Mouse (Mus musculus) fibroblast of lung, adult 2 months (primary cell): ENCODE data around the gene Atcay.
A peak's percentile ranks its signal among the peaks of the same experiment; 100 is the strongest.
"Not testable (repeated sequence)": the region's sequence is repeated elsewhere in the genome, so short reads cannot be mapped to it uniquely, and the experiment has no call there.

ENCODE experiments used
- DNase-seq: peaks from one replicate; pipeline ENCODE4 v3.0.0-alpha.2; 2011; ENCODE audit warnings: low read depth

Atcay gene

GRCm38 (mm10) chr10:81200141-81200540, 30.5 kb downstream of the Atcay start:
- DNase-seq = no peak

GRCm38 (mm10) chr10:81198990-81199389, 31.6 kb downstream of the Atcay start:
- no peak for DNase-seq

- no peak for DNase-seq
Measured at GRCm38 (mm10) chr10:81198230-81198629, 32.4 kb downstream of the Atcay start.

- no peak for DNase-seq
Measured at GRCm38 (mm10) chr10:81197305-81197704, 33.3 kb downstream of the Atcay start.

- no peak for DNase-seq
Measured at GRCm38 (mm10) chr10:81196470-81197065, 34.1 kb downstream of the Atcay start.

- DNase-seq = no peak
Measured at GRCm38 (mm10) chr10:81195300-81195699, 35.3 kb downstream of the Atcay start.

- no peak for DNase-seq
Measured at GRCm38 (mm10) chr10:81193991-81194774, 36.5 kb downstream of the Atcay start.

- no peak for DNase-seq
Measured at GRCm38 (mm10) chr10:81192968-81193501, 37.6 kb downstream of the Atcay start.

- DNase-seq = no peak
Measured at GRCm38 (mm10) chr10:81192270-81192967, 38.2 kb downstream of the Atcay start.

- no peak for DNase-seq
Measured at GRCm38 (mm10) chr10:81191342-81191982, 39.2 kb downstream of the Atcay start.

GRCm38 (mm10) chr10:81190912-81191321, 39.7 kb downstream of the Atcay start:
- DNase-seq = no peak

- DNase-seq = no peak
Measured at GRCm38 (mm10) chr10:81190236-81190911, 40.3 kb downstream of the Atcay start.

- DNase-seq = no peak
Measured at GRCm38 (mm10) chr10:81189821-81190220, 40.8 kb downstream of the Atcay start.

- no peak for DNase-seq
Measured at GRCm38 (mm10) chr10:81187161-81187560, 43.5 kb downstream of the Atcay start.

GRCm38 (mm10) chr10:81184765-81185164, 45.9 kb downstream of the Atcay start:
- DNase-seq = no peak

- DNase-seq = no peak
Measured at GRCm38 (mm10) chr10:81183805-81184204, 46.8 kb downstream of the Atcay start, which contains the start of gene 4930442H23Rik. 4930442H23Rik (minus strand) TSS chr10:81183849.

GRCm38 (mm10) chr10:81182336-81183333, 48.0 kb downstream of the Atcay start, which contains the start of gene Dapk3:
Dapk3 (plus strand) TSS chr10:81183005.
- DNase-seq = peak; percentile 100

- not testable (repeated sequence) for DNase-seq
Measured at GRCm38 (mm10) chr10:81181860-81182259, 48.8 kb downstream of the Atcay start.

- DNase-seq = no peak
Measured at GRCm38 (mm10) chr10:81180946-81181345, 49.7 kb downstream of the Atcay start.
